Mouse (Mus musculus): ENCODE data around the gene Pnkp.

The Pnkp gene

DNA sequence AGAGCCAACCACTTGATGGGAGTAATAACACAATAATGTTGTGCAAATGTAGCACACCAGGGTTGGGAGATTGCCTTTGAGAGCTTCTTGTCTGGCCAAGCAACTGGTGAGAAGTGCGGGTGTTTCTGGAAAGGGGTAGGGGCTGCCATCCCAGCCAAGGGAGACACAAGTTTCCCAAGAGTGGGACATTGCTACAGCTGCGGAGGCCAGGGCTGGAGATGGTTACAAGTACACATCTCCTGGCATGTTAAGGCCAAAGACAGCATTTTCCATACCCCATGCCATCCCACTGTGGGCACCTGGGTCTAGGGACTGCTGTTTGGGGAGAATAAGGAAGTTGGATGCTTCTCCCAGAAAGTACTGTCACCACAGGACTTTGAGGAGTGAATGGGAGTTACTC is 3.9 kb upstream of the Pnkp start:
- no peak for DNase-seq (ENCODE audit: low spot score)

GRCm38 (mm10) chr7:44853596-44854355 is 3.2 kb upstream of the Pnkp start:
- no peak for DNase-seq (ENCODE audit: low spot score)

DNA sequence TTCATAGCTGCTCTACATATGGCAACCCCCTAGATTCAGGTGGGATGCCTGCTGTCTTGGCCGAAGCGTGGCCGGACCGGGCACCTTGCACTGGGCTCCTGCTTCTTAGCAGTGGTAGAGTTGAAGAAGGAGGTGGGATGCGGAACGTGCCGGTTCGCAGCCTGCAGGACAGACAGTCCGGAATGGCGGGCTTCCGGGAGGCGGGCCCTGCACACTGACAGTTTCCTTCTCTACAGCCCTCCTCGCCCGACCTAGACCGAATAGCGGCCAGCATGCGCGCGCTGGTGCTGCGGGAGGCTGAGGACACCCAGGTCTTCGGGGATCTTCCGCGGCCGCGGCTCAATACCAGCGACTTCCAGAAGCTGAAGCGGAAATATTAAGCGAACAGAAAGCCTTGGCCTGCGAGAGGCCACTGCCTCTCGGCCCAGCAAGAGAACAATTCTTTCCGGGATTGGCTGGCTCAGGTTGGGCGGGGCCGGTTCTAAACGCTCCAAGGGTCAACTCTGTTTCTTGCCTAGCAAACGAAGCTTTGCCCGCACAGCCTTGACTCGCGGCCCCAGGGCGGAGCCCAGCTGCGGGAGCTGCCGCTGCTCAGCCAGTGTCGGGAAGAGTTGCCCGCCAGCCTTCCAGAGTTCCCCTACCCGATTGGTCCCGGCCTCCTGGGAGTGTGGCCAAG is 2.4 kb upstream of the Pnkp start:
- DNase-seq (ENCODE audit: low spot score): peak; percentile 87

DNA sequence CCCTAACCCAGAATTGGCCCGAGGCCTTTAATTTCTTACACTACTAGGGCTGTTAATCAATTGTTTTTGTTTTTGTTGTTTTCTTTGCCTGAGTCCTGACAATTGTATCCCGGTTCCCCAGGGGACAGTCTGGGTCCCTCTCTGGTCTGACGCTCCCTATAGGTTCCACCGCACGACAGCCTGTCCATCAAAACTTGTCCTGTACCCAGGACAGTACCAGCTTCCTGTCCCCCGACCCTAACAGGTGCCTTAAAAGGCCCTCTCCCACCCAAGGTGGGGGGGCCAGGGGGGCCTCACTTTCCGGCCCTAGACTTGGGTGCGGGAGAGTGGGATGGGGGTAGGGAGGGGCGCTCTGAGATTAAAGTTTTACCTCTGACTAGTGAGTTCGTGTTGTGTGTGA is 1.9 kb upstream of the Pnkp start:
- no peak for DNase-seq (ENCODE audit: low spot score)

DNA sequence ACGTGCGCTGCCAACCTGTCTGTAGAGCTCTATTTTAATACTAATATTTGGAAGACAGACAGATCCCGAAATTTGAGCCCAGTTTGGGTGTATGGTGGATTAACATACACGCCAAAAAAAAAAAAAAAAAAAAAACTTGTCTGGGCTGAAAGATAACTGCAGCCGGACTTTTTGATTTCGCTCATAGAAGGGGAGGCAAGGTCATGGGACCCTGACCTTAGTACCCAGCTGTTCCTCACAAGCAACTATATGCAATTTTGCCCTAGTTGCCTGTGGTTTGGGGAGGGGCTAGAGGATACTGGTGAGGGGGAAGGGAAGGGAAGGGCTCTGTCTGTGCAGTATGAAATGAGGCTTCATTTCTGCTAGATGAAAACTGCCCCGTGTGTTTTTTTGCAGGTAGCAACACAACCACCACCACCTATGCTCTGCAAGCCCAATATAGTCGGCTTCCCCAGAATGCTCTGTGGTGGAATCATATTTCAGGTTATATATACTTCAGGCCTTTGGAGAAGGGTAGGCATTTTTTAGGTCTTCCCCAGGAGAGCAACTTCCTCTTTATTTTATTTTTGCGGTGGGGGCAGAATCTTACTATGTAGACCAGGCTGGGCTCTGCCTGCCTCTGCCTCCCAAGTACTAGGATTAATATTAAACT is 548 bp upstream of the Pnkp start:
- DNase-seq (ENCODE audit: low spot score): no peak

- no peak for DNase-seq (ENCODE audit: low spot score)
Observed at GRCm38 (mm10) chr7:44857905-44858304, 966 bp downstream of the Pnkp start.

DNA sequence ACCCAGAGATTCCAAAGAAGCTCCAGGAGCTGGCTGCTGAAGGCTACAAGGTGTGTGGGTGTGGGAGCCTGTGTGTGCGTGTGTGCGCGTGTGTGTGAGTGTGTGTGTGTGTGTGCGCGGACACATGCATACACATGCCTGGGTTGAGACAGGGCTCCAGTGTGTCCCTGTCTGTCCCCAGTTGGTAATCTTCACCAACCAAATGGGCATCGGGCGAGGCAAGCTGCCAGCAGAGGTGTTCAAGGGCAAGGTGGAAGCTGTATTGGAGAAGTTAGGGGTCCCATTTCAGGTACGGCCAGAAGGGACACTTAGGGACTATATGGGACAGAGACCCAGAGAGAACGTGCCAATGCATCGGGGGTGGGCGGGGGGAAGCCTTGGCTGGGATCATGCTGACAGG is 3.0 kb downstream of the Pnkp start:
- DNase-seq (ENCODE audit: low spot score): no peak

- peak; percentile 93 for DNase-seq (ENCODE audit: low spot score)
Observed at GRCm38 (mm10) chr7:44860576-44861428, 3.9 kb downstream of the Pnkp start.

- DNase-seq (ENCODE audit: low spot score): peak; percentile 65
Observed at GRCm38 (mm10) chr7:44861429-44861816, 4.5 kb downstream of the Pnkp start.

GRCm38 (mm10) chr7:44862434-44862833 is 5.5 kb downstream of the Pnkp start:
- no peak for DNase-seq (ENCODE audit: low spot score)

DNA sequence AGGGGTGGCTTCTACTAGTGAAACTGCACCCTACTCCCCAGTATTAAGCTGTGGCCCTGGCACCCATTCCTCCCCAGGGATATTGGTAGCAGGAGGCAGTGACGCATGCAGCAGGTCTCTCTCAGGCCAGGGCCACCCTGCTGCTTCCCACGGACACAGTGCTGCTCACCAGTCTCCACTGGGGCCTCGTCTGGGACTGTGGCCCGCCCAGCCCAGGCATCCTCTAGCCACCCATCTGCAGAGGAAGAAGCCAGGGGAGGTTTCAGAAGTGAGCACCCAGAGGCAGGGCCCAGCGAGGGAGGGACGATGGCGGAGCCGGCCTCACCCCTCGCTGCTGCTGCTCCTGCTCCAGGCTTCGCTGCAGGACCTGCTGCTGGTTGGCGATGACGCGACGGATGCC is 6.3 kb downstream of the Pnkp start:
- no peak for DNase-seq (ENCODE audit: low spot score)

DNA sequence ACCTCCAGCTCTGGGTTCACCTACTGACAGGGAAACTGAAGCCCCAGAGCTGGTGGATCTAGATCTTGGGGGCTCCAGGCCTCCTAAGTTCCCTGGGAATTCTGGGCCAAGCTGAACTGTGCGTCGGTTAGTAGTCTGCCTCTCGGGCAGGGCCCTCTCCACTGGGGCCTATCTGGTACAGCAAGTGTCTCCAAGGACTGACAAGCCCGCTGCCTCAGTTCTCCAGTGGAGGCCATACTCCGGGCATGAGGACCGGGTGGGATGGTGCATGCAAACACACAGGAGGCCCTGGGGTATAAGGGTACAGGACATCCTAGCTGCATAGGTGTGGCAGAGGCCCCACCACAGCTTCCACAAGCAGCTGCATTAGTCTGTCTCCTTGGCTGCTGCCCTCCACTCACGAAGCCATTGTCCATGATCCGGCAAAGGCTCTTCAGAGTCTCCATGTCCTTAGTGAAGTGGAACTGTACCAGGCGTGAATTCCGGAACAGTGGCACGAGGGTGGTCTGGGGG is 7.1 kb downstream of the Pnkp start:
- no peak for DNase-seq (ENCODE audit: low spot score)

DNA sequence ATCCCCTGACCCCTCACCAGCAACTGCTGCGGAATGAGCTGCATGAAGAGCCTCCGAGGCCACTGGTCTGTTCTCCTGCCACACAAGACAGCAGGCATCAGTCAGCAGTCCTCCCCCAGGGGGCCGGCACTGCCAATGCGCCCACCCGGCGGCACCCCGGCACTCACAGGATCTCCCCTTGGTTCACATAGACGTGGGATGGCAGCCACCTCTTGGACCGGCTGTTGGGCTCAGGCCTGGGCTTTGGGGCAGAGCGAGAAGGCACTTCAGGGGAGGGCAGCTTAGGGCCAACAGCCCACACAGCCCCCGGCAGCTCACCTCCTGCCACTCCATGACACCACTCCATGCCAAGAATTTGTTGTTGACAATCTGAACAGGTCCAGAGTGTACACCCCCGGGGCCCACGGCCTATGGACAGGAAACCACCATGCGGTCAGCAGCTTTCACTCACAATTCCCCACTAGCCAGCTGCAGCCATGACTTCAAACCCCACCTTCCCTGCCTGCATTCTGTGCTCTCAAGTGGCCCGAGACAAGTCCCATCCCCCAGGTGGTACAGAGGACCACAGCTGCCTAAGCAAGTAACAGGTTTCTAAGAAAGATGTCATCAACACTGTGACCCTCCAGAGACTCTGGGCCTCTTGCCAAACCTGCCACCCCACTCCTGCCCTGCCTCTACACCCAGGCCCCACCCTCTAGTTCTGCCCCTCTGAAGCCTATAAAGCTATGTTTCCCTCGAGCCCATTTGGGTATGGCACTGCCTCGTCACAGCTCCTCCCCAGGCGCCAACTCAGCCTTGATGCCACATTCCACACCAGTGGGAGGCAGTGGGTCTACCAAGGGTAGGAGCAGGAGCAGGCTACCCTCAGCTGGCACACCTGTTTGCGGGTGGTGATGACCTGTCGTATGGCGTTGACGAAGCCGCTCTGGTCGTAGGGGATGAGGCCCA is 7.9 kb downstream of the Pnkp start:
- no peak for DNase-seq (ENCODE audit: low spot score)

- DNase-seq (ENCODE audit: low spot score): peak; percentile 79
Observed at GRCm38 (mm10) chr7:44866276-44867009, 9.5 kb downstream of the Pnkp start.

- DNase-seq (ENCODE audit: low spot score): no peak
Observed at GRCm38 (mm10) chr7:44867010-44867702, 10.2 kb downstream of the Pnkp start.

GRCm38 (mm10) chr7:44867802-44868201 is 10.9 kb downstream of the Pnkp start:
- DNase-seq (ENCODE audit: low spot score): no peak

GRCm38 (mm10) chr7:44868465-44868864 is 11.5 kb downstream of the Pnkp start:
- DNase-seq (ENCODE audit: low spot score): no peak

GRCm38 (mm10) chr7:44868919-44869696 is 12.2 kb downstream of the Pnkp start:
- DNase-seq (ENCODE audit: low spot score): peak; percentile 83
